Mouse (Mus musculus): ENCODE results near the gene Lifr. TPM values are rescaled to one million over a fixed set of nuclear protein-coding genes. Genes with fewer than 3 reads are reported as not detected.

The Lifr gene
- polyA plus RNA-seq, 1 experiment from 2014 or later: 11.0 TPM

DNA sequence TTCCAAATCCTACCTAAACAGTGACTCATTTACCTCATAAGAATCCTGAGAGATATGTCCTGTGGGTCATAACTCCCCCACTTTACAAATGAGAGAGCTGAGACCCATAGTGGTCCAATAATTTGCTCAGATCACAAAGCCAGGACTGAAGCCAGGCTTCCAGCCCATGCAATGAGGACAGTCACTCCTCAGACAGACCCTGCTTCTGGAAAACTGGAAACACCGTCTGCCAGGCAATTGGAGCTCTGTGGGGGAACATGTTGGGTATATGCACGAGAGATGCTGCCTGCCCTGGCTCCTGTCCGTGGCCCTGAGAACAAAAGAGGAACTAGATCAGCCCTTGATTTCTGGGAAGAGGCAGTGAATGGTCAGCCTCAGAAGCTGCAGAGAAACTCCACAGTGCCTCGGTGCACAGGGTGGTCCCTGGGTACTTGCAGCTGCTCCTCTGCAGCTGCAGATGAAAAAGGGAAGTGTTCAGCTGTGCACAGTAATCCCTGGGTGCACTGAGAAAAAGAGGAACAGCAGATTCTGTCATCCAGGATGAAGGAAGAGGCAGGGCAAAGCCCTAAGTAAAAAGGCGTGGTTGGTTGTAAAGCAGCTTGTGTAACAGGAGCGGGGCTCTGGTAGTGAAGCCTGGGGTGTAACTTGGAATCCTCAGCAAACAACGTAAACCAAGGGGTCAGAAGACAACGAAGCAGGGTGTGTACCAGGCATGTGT is 5.5 kb upstream of the Lifr start:
- no peak for DNase-seq (ENCODE audit: low spot score)
- Histone ChIP-seq H3K4me1 (peaks cover 30% of the 10 kb centered on the region), H3K9me3 (no peaks in the 10 kb centered on the region), H3K36me3 (replicated peaks) (no peaks in the 10 kb centered on the region), H3K27me3 (replicated peaks; ENCODE audit: low read depth, poor library complexity, severe bottlenecking) (peaks cover 24% of the 10 kb centered on the region), H3K4me3 (no peak overlapping the region), H3K27ac (replicated peaks) (peak overlapping the region; percentile 14)
- WGBS: 41% methylated on average over 8 of the region's 8 CpGs

DNA sequence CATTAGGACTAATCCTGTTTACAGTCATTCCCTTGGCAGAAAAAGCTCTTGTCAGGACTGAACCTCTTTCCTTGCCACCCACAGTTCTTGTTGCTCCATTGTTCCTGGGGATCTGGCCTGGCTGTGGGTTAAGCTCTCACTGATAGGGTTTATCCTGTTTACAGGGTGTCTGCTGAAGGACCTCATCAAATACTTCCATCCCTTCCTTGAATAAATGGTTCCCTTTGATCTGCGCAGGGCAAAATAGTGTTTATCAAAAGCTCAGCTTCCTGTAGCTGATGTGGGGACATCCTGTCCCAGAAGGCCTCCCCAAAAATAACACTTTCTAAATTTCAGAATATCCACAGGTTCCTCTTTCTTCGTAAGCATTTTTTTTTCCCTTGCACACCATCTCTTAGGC is 1.7 kb upstream of the Lifr start:
- 32% methylated on average over 2 of the region's 2 CpGs for WGBS
- no peak overlapping the region for H3K27ac ChIP-seq (replicated peaks)
- H3K9me3 ChIP-seq: no peaks in the 10 kb centered on the region
- H3K36me3 ChIP-seq (replicated peaks): no peaks in the 10 kb centered on the region
- no peak overlapping the region for H3K4me3 ChIP-seq
- DNase-seq (ENCODE audit: low spot score): no peak
- peaks cover 22% of the 10 kb centered on the region for H3K27me3 ChIP-seq (replicated peaks; ENCODE audit: low read depth, poor library complexity, severe bottlenecking)
- peaks cover 27% of the 10 kb centered on the region for H3K4me1 ChIP-seq

DNA sequence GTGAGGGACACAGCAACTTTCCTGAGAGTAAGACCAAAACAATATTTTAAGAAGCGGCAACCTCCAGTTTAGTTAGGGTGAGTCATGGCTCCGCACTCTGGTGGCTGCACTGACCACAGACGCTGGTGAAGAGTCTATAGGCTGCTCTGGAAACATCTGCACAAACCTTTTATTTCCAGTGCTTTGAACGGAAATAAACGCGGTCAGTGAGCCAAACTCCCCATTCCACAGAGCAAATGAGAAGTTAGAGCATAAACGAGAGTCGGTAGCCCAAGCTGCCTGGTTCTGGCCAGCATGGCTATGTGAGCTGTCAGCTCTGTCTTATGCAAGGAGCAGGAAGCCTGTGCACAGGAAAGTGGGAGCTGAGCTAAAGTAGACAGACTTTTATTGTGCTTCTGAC is 1.9 kb downstream of the Lifr start:
- Histone ChIP-seq H3K4me3 (no peak overlapping the region), H3K27me3 (replicated peaks; ENCODE audit: low read depth, poor library complexity, severe bottlenecking) (0 out of 2 replicates have a peak, but pooled peaks cover 3% of the 10 kb centered on the region), H3K9me3 (no peaks in the 10 kb centered on the region), H3K4me1 (peaks cover 20% of the 10 kb centered on the region), H3K36me3 (replicated peaks) (no peaks in the 10 kb centered on the region), H3K27ac (replicated peaks) (no peak overlapping the region)
- WGBS: 54% methylated on average over 8 of the region's 8 CpGs
- DNase-seq (ENCODE audit: low spot score): no peak

DNA sequence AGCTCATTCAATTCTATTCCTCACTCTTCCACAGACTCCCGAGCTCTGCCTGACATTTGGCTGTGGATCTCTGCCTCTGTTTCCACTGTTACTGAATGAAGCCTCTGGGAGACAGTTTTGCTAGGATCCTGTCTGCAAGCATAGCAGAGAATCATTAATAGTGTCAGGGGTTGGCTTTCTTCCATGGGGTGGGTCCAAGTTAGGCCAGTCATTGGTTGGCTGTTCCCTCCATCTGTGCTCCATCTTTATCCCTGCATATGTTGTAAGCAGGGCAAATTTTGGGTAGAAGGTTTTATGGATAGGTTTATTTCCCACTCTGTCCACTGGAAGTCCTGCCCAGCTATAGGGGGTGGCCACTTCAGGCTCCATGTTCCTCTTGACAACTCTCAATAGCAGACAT is 9.0 kb downstream of the Lifr start:
- no peak for DNase-seq (ENCODE audit: low spot score)
- H3K4me1 ChIP-seq: no peaks in the 10 kb centered on the region
- 84% methylated on average over 1 of the region's 1 CpGs for WGBS
- no peak overlapping the region for H3K27ac ChIP-seq (replicated peaks)
- H3K36me3 ChIP-seq (replicated peaks): no peaks in the 10 kb centered on the region
- H3K27me3 ChIP-seq (replicated peaks; ENCODE audit: low read depth, poor library complexity, severe bottlenecking): no peaks in the 10 kb centered on the region
- no peaks in the 10 kb centered on the region for H3K9me3 ChIP-seq
- no peak overlapping the region for H3K4me3 ChIP-seq

DNA sequence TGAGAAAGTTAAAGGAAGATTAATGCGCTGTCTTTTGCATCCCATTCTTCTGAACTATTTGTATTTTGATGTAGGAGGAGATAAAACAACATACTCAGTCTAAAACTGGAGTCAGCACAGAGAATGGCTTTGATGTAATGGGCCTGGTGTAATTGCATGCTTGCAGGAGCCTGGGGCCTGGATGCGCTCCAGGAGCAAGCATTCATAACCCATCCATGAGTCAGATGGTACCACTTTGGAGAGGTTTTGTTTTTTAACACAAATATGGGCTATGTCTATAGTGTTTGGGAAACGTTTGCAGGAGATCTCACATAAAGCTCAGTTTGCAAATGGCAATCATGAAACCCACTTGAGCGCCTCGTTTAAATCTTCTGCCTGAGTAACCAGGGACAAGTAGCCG is 9.8 kb downstream of the Lifr start:
- no peaks in the 10 kb centered on the region for H3K4me1 ChIP-seq
- 80% methylated on average over 6 of the region's 6 CpGs for WGBS
- H3K9me3 ChIP-seq: no peaks in the 10 kb centered on the region
- no peak for DNase-seq (ENCODE audit: low spot score)
- H3K27ac ChIP-seq (replicated peaks): no peak overlapping the region
- H3K27me3 ChIP-seq (replicated peaks; ENCODE audit: low read depth, poor library complexity, severe bottlenecking): no peaks in the 10 kb centered on the region
- no peaks in the 10 kb centered on the region for H3K36me3 ChIP-seq (replicated peaks)
- H3K4me3 ChIP-seq: no peak overlapping the region

DNA sequence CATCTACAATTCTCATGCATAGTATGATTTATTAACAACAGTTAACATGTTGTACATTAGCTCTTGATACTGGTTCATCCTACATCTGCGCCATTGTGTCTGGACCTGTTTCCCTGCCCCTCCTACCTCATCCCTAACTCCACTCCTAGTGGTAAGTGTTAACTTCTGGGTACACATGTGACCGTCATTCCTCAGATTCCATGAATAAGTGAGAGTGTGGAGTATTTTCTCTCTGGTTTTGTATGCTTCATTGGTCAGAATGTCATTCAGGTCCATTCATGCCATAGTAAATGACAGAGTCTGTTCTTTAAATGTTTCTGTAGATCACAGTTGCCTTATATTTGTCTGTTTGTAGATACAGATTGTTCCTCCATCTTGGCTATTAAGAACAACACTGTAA is 12.6 kb downstream of the Lifr start:
- WGBS: 83% methylated on average over 2 of the region's 2 CpGs
- Histone ChIP-seq H3K27me3 (replicated peaks; ENCODE audit: low read depth, poor library complexity, severe bottlenecking) (no peaks in the 10 kb centered on the region), H3K36me3 (replicated peaks) (no peaks in the 10 kb centered on the region), H3K9me3 (no peaks in the 10 kb centered on the region), H3K27ac (replicated peaks) (no peak overlapping the region), H3K4me1 (no peaks in the 10 kb centered on the region), H3K4me3 (no peak overlapping the region)
- no peak for DNase-seq (ENCODE audit: low spot score)

DNA sequence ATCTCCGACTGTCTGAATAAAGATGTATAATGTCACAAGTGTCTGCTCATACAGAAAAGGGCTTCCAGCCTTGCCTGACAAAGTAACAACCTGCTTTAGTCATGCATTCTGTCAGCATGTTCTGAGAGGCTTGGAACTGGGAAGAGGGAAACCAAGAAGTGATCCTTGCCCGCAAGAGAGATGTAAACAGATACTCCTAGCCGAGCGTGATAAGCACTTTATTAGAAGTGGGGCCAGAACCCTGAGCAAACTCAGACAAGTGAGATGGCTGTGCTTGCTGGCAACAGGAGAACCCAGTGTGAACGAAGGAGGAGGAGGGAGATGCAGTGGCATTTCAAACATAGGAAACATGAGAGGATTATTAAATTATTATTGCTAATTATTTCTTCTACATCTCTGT is 14.8 kb downstream of the Lifr start:
- Histone ChIP-seq H3K4me3 (no peak overlapping the region), H3K9me3 (no peaks in the 10 kb centered on the region), H3K27me3 (replicated peaks; ENCODE audit: low read depth, poor library complexity, severe bottlenecking) (no peaks in the 10 kb centered on the region), H3K4me1 (no peaks in the 10 kb centered on the region), H3K27ac (replicated peaks) (no peak overlapping the region), H3K36me3 (replicated peaks) (no peaks in the 10 kb centered on the region)
- DNase-seq (ENCODE audit: low spot score): no peak
- 77% methylated on average over 5 of the region's 5 CpGs for WGBS

DNA sequence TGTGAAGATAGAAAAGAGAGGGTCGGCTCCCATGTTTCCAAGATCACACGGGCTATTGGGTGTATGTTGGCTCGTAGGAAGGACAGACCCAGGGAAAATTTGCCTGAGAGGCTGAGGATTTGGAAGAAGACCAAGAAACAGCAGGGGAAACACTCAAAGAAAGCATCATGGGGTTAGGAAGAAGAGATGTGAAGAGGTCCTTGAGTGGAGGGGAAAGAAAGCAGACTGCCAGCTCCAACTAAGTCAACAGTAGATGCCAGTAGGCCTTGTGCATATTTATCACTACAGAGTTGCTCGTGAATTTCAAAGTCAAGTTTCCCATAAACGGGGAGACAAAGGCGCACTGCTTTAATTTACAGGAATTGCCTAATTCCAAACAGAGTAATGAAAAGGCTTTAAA is 17.7 kb downstream of the Lifr start:
- H3K4me3 ChIP-seq: no peak overlapping the region
- WGBS: 91% methylated on average over 6 of the region's 6 CpGs
- H3K27ac ChIP-seq (replicated peaks): no peak overlapping the region

DNA sequence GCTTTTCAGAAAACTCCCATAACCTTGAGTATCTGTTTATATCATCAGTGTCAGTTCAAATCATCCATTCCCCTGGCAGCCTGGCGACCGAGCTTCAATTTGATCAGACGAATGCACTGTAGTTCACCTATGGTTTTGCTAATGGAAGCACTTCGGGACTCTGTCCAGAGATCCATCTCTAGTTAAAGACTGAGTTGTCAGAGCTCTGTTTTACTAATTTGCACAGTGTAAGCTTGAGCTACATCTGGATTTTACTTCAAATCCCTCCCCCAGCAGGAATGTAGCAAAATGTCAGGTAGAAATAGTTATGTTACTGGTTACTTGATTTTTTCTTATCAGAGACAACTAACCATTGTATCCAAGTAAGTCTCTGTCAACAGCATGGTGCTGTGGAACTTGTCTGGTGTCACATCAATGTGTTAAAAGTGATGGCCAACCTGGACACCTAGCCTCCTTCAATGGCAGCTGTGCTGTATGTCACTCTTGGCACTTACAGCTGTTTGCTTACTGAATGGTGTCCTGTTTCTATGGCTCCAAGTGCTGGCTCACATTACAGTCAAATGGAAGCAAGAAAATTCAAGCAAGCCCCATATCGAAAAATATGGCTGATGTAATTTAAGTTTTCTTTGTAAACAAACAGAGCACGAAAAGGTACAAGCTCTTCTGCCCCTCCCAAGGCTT is 22.0 kb downstream of the Lifr start:
- Histone ChIP-seq H3K27me3 (replicated peaks; ENCODE audit: low read depth, poor library complexity, severe bottlenecking) (no peaks in the 10 kb centered on the region), H3K27ac (replicated peaks) (no peak overlapping the region), H3K4me1 (no peaks in the 10 kb centered on the region), H3K36me3 (replicated peaks) (no peaks in the 10 kb centered on the region), H3K9me3 (no peaks in the 10 kb centered on the region), H3K4me3 (no peak overlapping the region)
- 82% methylated on average over 6 of the region's 6 CpGs for WGBS
- no peak for DNase-seq (ENCODE audit: low spot score)

More for the DNA sequence above, 17.7 kb downstream of the Lifr start:
- H3K9me3 ChIP-seq: no peaks in the 10 kb centered on the region
- H3K36me3 ChIP-seq (replicated peaks): no peaks in the 10 kb centered on the region
- no peaks in the 10 kb centered on the region for H3K27me3 ChIP-seq (replicated peaks; ENCODE audit: low read depth, poor library complexity, severe bottlenecking)
- no peaks in the 10 kb centered on the region for H3K4me1 ChIP-seq
- no peak for DNase-seq (ENCODE audit: low spot score)

DNA sequence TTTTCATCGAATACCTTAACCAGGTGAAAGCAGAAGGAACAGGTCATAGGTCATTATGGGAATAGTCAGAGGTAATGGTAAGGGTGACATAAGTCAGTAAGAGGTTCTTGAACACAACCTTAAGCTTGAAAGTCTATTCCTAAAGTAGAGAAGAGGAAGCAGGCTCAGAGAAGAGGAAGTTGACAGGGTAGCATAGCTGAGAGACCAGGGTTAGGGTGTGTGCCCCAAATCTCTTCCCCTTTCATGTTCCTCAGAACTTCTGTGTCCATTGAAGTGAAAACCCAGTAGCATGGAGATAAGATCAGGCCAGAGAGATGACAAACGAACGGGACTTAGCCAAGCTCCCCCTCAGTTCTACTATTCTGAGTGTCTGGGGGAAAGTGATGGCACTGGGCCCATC is 23.5 kb downstream of the Lifr start:
- Histone ChIP-seq H3K4me3 (no peak overlapping the region), H3K27me3 (replicated peaks; ENCODE audit: low read depth, poor library complexity, severe bottlenecking) (no peaks in the 10 kb centered on the region), H3K9me3 (no peaks in the 10 kb centered on the region), H3K27ac (replicated peaks) (no peak overlapping the region), H3K4me1 (no peaks in the 10 kb centered on the region), H3K36me3 (replicated peaks) (no peaks in the 10 kb centered on the region)
- WGBS: 88% methylated on average over 3 of the region's 3 CpGs
- DNase-seq (ENCODE audit: low spot score): no peak

DNA sequence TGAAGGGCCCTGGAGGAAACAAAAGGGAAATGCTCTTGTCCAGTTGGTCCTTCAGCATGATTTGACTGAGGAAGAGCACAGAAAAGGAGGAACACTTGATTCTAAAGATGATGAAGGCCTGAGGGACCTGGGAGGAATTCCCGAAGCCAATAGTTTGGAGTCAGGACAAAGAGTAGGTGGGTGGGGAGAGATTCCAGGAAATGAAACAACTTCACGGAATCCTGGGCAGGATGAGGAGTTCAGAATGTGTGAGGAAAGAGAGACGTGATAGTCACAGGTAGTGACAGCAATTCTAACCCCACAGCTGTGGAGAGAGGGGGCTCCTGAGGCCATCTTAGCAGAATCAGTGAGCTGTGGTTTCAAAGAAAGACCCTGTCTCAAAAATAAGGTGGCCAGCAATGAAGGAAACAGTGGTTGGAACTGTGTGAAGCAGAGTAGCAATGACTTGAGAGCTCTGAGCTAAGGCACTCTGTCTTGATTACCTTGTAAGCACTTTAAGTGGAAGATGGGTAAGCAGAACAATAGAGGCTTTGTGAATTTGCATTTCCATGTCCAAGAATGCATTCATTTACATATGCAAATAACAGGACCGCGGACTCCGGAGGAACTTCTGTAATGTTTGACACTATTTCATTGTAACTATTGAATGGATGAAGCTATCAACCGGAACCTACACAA is 25.1 kb downstream of the Lifr start:
- Histone ChIP-seq H3K9me3 (no peaks in the 10 kb centered on the region), H3K27ac (replicated peaks) (no peak overlapping the region), H3K27me3 (replicated peaks; ENCODE audit: low read depth, poor library complexity, severe bottlenecking) (no peaks in the 10 kb centered on the region), H3K4me1 (no peaks in the 10 kb centered on the region), H3K4me3 (no peak overlapping the region), H3K36me3 (replicated peaks) (no peaks in the 10 kb centered on the region)
- 53% methylated on average over 7 of the region's 7 CpGs for WGBS
- no peak for DNase-seq (ENCODE audit: low spot score)

DNA sequence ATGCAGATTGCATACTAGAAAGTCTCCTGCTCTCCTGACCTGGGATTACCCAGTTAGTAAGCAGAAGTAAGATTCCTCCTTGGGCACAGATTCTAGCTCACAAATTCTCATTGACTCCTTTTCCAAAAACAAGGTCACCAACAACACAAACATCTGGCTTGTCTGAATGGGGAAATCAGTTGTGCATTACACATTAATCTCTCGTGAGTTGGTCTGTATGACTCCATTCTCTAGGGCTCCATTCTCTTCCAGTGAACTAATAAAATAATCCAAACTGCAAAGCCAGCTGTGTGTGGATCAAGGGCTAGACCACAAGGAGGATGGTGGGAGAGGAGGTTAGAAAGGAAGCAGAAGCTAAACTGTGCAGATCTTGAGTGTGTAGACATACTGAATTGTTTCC is 25.8 kb downstream of the Lifr start:
- H3K4me1 ChIP-seq: no peaks in the 10 kb centered on the region
- DNase-seq (ENCODE audit: low spot score): no peak
- H3K4me3 ChIP-seq: no peak overlapping the region
- no peaks in the 10 kb centered on the region for H3K27me3 ChIP-seq (replicated peaks; ENCODE audit: low read depth, poor library complexity, severe bottlenecking)
- H3K9me3 ChIP-seq: no peaks in the 10 kb centered on the region
- H3K36me3 ChIP-seq (replicated peaks): no peaks in the 10 kb centered on the region
- 79% methylated on average over 1 of the region's 1 CpGs for WGBS
- H3K27ac ChIP-seq (replicated peaks): no peak overlapping the region

DNA sequence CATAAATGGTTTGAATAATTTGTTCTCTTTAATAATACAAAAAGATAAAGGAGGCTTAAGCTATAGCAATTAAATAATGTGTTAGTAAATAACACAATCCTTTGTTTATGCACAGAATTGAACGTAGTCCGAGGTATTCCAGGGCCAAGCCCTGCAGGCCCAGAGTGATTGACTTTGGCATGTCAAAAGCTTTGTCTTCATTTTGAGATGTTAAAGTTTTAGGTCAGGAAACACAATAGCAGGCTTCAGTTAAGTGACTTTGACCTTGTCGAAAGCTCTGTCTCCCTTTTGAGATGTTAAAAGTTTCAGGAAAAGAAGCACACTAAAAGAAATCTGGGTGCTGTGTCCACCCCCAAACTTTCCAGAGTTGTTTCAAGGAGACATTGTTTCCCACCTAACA is 26.3 kb downstream of the Lifr start:
- 61% methylated on average over 3 of the region's 3 CpGs for WGBS
- no peak overlapping the region for H3K27ac ChIP-seq (replicated peaks)
- no peaks in the 10 kb centered on the region for H3K36me3 ChIP-seq (replicated peaks)
- no peak for DNase-seq (ENCODE audit: low spot score)
- H3K4me3 ChIP-seq: no peak overlapping the region
- H3K4me1 ChIP-seq: no peaks in the 10 kb centered on the region
- H3K27me3 ChIP-seq (replicated peaks; ENCODE audit: low read depth, poor library complexity, severe bottlenecking): no peaks in the 10 kb centered on the region
- H3K9me3 ChIP-seq: no peaks in the 10 kb centered on the region
